Mouse (Mus musculus) liver, embryonic 13.5 days (tissue): ENCODE results near the gene Ccno. TPM values are rescaled to one million over a fixed set of nuclear protein-coding genes. Genes with fewer than 3 reads are reported as not detected.
A peak's percentile ranks its signal among the peaks of the same experiment; 100 is the strongest.
"Not testable (repeated sequence)": the region's sequence is repeated elsewhere in the genome, so short reads cannot be mapped to it uniquely, and the experiment has no call there.

Source experiments
- ATAC-seq: fragments of 200-750 bp; cut with Nextera tagmentation; 2 replicates; pipeline ENCODE4 v1.8.0; 2017; ENCODE audit warnings: low read depth, mild to moderate bottlenecking, moderate number of reproducible peaks, moderate library complexity
- DNase-seq: peaks from one replicate; pipeline ENCODE4 v3.0.0; 2022
- H3K27ac ChIP-seq: fragments of 300-500 bp; sonication (generic); 2 replicates; pipeline ENCODE4 v1.5.1; 2015; ENCODE audit warnings: moderate library complexity, mild to moderate bottlenecking, inconsistent platforms
- H3K27me3 ChIP-seq: fragments of 300-500 bp; sonication (generic); 2 replicates; pipeline ENCODE4 v1.6.1; 2015; ENCODE audit warnings: mild to moderate bottlenecking, inconsistent platforms
- H3K36me3 ChIP-seq: fragments of 300-500 bp; sonication (generic); 2 replicates; pipeline ENCODE4 v1.6.1; 2015; ENCODE audit warnings: mild to moderate bottlenecking, inconsistent platforms
- H3K4me1 ChIP-seq: fragments of 300-500 bp; sonication (generic); replicated peaks from 2 replicates; pipeline ENCODE4 v1.6.1; 2015; ENCODE audit warnings: inconsistent platforms
- H3K4me2 ChIP-seq: fragments of 300-500 bp; sonication (generic); 2 replicates; pipeline ENCODE4 v1.6.1; 2015; ENCODE audit warnings: inconsistent platforms, mild to moderate bottlenecking, moderate library complexity
- H3K4me3 ChIP-seq: fragments of 300-500 bp; sonication (generic); replicated peaks from 2 replicates; pipeline ENCODE4 v1.5.1; 2015; ENCODE audit warnings: mild to moderate bottlenecking, inconsistent platforms
- H3K9ac ChIP-seq: fragments of 300-500 bp; sonication (generic); 2 replicates; pipeline ENCODE4 v1.6.1; 2015; ENCODE audit warnings: mild to moderate bottlenecking, inconsistent platforms
- H3K9me3 ChIP-seq: fragments of 300-500 bp; sonication (generic); replicated peaks from 2 replicates; pipeline ENCODE4 v1.6.1; 2016; ENCODE audit warnings: inconsistent platforms
- WGBS: fragments of 180-500 bp; shearing (Covaris S2); methylation state at CpG from one replicate; pipeline ENCODE4 v1.1.7; 2015; ENCODE audit not compliant: insufficient replicate concordance; 5-methylcytosine and 5-hydroxymethylcytosine counted together
- polyA plus RNA-seq: library from polyadenylated mRNA; unstranded; fragments of >200 nt; fragmentation: Nextera tagmentation; extraction: Ambion mirVana; gene quantifications from 2 replicates; pipeline ENCODE4 v1.2.1, GENCODE M21; 2015

Gene Ccno
- polyA plus RNA-seq, 1 experiment from 2014 or later = 0.15 TPM

GRCm38 (mm10) chr13:113000576-113001318 lies 13.1 kb downstream of the Ccno start:
- Histone ChIP-seq H3K27me3 (peaks cover 64% of the 10 kb centered on the region), H3K4me1 (peaks cover 6% of the 10 kb centered on the region; the same call in 1 of the 2 replicates), H3K4me2 (no peak overlapping the region), H3K27ac (no peak overlapping the region), H3K36me3 (no peaks in the 10 kb centered on the region), H3K9me3 (no peaks in the 10 kb centered on the region), H3K4me3 (no peak overlapping the region), H3K9ac (no peak overlapping the region)
- WGBS = 47% methylated on average over 9 of the region's 9 CpGs
- ATAC-seq (no peak), DNase-seq (no peak)

GRCm38 (mm10) chr13:113012683-113013082 lies 25.1 kb downstream of the Ccno start:
- DNase-seq = no peak
- no peaks in the 10 kb centered on the region for H3K36me3 ChIP-seq
- no peak for ATAC-seq
- H3K9ac ChIP-seq = no peak overlapping the region
- 67% methylated on average over 6 of the region's 6 CpGs for WGBS
- peak overlapping the region; percentile 60; the same call in 1 of the 2 replicates for H3K4me2 ChIP-seq
- H3K27me3 ChIP-seq = 0 out of 2 replicates have a peak, but pooled peaks cover 4% of the 10 kb centered on the region
- peak overlapping the region; percentile 45; the same call in 1 of the 2 replicates for H3K4me3 ChIP-seq
- no peaks in the 10 kb centered on the region for H3K4me1 ChIP-seq
- no peaks in the 10 kb centered on the region for H3K9me3 ChIP-seq
- no peak overlapping the region for H3K27ac ChIP-seq

- Histone ChIP-seq H3K4me2 (peak overlapping the region; percentile 60), H3K4me3 (peak overlapping the region; percentile 45)
- ATAC-seq, H3K27me3 ChIP-seq, H3K9ac ChIP-seq, H3K9me3 ChIP-seq, H3K4me1 ChIP-seq, H3K36me3 ChIP-seq, H3K27ac ChIP-seq, DNase-seq: not testable (repeated sequence)
- WGBS = 27% methylated on average over 19 of the region's 20 CpGs
Measured at GRCm38 (mm10) chr13:113013174-113013953, 25.8 kb downstream of the Ccno start.

- Histone ChIP-seq H3K4me2 (0 out of 2 replicates have a peak overlapping the region, but pooled peaks have one; percentile 26), H3K36me3 (no peaks in the 10 kb centered on the region), H3K9ac (no peak overlapping the region), H3K4me3 (no peak overlapping the region), H3K4me1 (0 out of 2 replicates have a peak, but pooled peaks cover 3% of the 10 kb centered on the region), H3K27me3 (peaks cover 12% of the 10 kb centered on the region; the same call in 1 of the 2 replicates), H3K27ac (no peak overlapping the region), H3K9me3 (no peaks in the 10 kb centered on the region)
- ATAC-seq (peak; percentile 39; the same call in 1 of the 2 replicates), DNase-seq (no peak)
- WGBS = 65% methylated on average over 2 of the region's 2 CpGs
Measured at GRCm38 (mm10) chr13:113021521-113021920, 33.9 kb downstream of the Ccno start.

GRCm38 (mm10) chr13:113022467-113022866 lies 34.9 kb downstream of the Ccno start:
- no peak overlapping the region for H3K27ac ChIP-seq
- WGBS = 65% methylated on average over 8 of the region's 8 CpGs
- H3K4me1 ChIP-seq = 0 out of 2 replicates have a peak, but pooled peaks cover 3% of the 10 kb centered on the region
- H3K4me3 ChIP-seq = no peak overlapping the region
- DNase-seq (no peak), ATAC-seq (no peak)
- no peaks in the 10 kb centered on the region for H3K9me3 ChIP-seq
- H3K4me2 ChIP-seq = no peak overlapping the region
- peaks cover 12% of the 10 kb centered on the region; the same call in 1 of the 2 replicates for H3K27me3 ChIP-seq
- H3K9ac ChIP-seq = no peak overlapping the region
- H3K36me3 ChIP-seq = no peaks in the 10 kb centered on the region

GRCm38 (mm10) chr13:113023274-113024143 lies 35.9 kb downstream of the Ccno start:
- ATAC-seq (no peak), DNase-seq (no peak)
- H3K4me1 ChIP-seq = 0 out of 2 replicates have a peak, but pooled peaks cover 3% of the 10 kb centered on the region
- H3K4me2 ChIP-seq = no peak overlapping the region
- H3K9ac ChIP-seq = no peak overlapping the region
- peaks cover 20% of the 10 kb centered on the region for H3K27me3 ChIP-seq
- no peak overlapping the region for H3K4me3 ChIP-seq
- H3K9me3 ChIP-seq = no peaks in the 10 kb centered on the region
- H3K27ac ChIP-seq = no peak overlapping the region
- H3K36me3 ChIP-seq = no peaks in the 10 kb centered on the region
- WGBS = 57% methylated on average over 17 of the region's 17 CpGs

- H3K27ac ChIP-seq = no peak overlapping the region
- ATAC-seq (no peak), DNase-seq (no peak)
- 2% methylated on average over 7 of the region's 7 CpGs for WGBS
- H3K9ac ChIP-seq = no peak overlapping the region
- H3K4me3 ChIP-seq = no peak overlapping the region
- peak overlapping the region; percentile 66 for H3K4me2 ChIP-seq
- H3K4me1 ChIP-seq = peaks cover 19% of the 10 kb centered on the region
- H3K9me3 ChIP-seq = no peaks in the 10 kb centered on the region
- no peaks in the 10 kb centered on the region for H3K36me3 ChIP-seq
- H3K27me3 ChIP-seq = peaks cover 84% of the 10 kb centered on the region
Measured at GRCm38 (mm10) chr13:113031351-113031750, 43.7 kb downstream of the Ccno start.

- H3K4me3 ChIP-seq = peak overlapping the region; percentile 48
- H3K27me3 ChIP-seq = peaks cover 84% of the 10 kb centered on the region
- H3K36me3 ChIP-seq = no peaks in the 10 kb centered on the region
- H3K9me3 ChIP-seq = no peaks in the 10 kb centered on the region
- WGBS = 1% methylated on average over 40 of the region's 40 CpGs
- H3K9ac ChIP-seq = no peak overlapping the region
- ATAC-seq (no peak), DNase-seq (no peak)
- peaks cover 19% of the 10 kb centered on the region for H3K4me1 ChIP-seq
- H3K4me2 ChIP-seq = peak overlapping the region; percentile 66
- H3K27ac ChIP-seq = no peak overlapping the region
Measured at GRCm38 (mm10) chr13:113031792-113032571, 44.4 kb downstream of the Ccno start.

GRCm38 (mm10) chr13:113032831-113033230 lies 45.2 kb downstream of the Ccno start:
- Histone ChIP-seq H3K9me3 (no peaks in the 10 kb centered on the region), H3K27ac (no peak overlapping the region), H3K36me3 (no peaks in the 10 kb centered on the region), H3K4me2 (no peak overlapping the region), H3K9ac (no peak overlapping the region), H3K4me1 (peaks cover 19% of the 10 kb centered on the region), H3K4me3 (no peak overlapping the region), H3K27me3 (peaks cover 88% of the 10 kb centered on the region)
- no peak for DNase-seq
- no peak for ATAC-seq

- DNase-seq (no peak), ATAC-seq (peak; percentile 24; the same call in 1 of the 2 replicates)
- Histone ChIP-seq H3K4me2 (peak overlapping the region; percentile 86), H3K4me1 (peaks cover 19% of the 10 kb centered on the region), H3K27ac (no peak overlapping the region), H3K27me3 (peaks cover 78% of the 10 kb centered on the region), H3K4me3 (peak overlapping the region; percentile 62), H3K9me3 (no peaks in the 10 kb centered on the region), H3K36me3 (no peaks in the 10 kb centered on the region), H3K9ac (no peak overlapping the region; the same call in 1 of the 2 replicates)
- WGBS = 5% methylated on average over 11 of the region's 11 CpGs
Measured at GRCm38 (mm10) chr13:113034271-113034886, 46.8 kb downstream of the Ccno start.
